Mouse (Mus musculus) fibroblast of lung, adult 2 months (primary cell): ENCODE measurements around the gene Rbm47.

Experiments
- DNase-seq: peaks from one replicate; pipeline ENCODE4 v3.0.0-alpha.2; 2011; ENCODE audit warnings: low read depth

Gene Rbm47

DNA sequence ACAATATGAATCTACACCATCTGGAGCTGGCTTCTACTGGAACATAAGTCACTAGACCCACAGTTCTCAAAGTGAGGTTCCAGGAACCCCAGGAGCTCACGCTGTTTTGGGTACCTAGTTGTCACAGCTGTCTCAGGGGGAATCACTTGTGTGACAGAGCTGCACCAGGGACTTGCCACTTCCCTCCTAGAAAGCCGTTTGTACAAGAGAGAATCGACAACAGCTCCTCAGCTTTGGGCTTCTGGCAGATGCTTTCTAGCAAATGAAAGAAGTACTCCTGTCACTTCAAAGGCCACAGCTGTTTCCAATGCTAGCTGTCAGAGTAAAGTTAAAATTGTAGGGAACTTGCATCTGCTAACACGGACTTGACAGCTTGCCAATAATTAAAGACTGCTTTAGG is 87.4 kb downstream of the Rbm47 start:
- DNase-seq: no peak

DNA sequence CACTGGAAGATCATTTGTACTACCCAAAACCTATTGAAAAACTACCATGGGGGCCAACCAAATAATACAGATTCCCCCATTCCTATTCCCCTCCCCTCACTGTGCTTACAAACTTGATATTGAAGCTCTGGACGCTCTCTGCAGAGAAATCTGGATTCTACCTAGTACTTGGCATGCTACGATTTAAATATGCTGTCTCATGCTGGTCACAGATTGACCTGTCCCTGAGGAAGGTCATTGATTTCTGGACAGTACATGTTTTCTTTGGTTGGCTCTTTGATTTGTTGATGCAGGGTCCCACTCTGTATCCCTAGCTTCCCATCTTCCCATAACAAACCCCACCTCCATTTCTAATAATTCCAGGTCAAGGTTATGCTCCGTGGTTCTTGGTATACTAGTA is 88.4 kb downstream of the Rbm47 start:
- DNase-seq: no peak

- no peak for DNase-seq
Observed at GRCm38 (mm10) chr5:66083350-66083749, 89.6 kb downstream of the Rbm47 start.

DNA sequence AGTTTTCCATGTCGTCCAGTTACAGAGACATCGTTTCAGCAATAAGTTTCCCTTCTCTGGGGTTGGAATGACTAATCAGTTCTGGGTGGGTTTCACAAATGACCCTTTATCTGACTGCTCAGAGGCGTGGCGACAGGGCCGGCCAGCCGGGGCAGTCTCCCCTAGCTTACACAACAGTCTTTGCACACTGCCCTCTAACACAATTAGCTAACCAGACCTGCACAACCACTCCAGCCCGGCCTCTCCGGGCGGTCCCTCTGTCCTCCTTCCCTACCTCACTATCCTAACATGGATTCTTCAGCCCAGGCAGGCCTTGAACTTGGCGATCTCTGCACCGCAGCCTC is 90.7 kb downstream of the Rbm47 start:
- DNase-seq: no peak

DNA sequence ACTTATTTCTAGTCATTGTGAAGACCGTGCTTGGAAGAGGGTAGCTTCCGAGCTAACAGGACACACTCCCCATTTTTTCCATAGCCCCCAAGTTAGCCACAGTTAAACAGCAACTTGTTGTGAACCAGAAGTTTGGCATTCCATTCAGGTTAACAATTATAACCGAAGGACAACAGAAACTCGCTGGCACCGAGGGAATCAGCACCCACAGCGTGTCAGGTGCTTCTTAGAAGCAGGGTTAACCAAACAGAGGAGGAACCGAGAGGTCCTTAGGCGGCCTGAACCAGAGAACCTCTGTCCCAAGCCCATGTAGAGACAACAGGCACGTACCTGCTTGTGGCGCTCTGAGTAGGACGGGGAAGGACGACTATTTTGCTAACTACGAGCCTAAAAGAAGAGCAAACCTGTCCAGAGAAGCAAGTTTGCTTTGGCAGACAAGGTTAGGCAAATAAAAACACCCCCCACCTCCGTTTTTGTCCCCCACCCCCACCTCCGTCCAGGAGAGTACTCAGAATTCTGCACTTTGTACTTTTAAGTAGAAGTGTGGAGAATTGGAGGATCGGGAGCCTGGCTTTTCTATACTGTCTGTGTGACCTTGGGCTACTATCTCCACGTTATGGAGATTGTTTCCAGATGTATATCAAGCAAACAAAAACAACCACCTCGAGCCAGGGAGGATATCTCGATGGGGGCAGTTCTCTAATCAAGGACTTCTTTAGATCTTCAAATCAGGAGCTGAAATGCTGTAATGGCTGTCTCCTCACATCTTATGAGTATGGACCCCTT is 91.3 kb downstream of the Rbm47 start:
- DNase-seq: no peak

- DNase-seq: no peak
Observed at GRCm38 (mm10) chr5:66080529-66081220, 92.2 kb downstream of the Rbm47 start.

DNA sequence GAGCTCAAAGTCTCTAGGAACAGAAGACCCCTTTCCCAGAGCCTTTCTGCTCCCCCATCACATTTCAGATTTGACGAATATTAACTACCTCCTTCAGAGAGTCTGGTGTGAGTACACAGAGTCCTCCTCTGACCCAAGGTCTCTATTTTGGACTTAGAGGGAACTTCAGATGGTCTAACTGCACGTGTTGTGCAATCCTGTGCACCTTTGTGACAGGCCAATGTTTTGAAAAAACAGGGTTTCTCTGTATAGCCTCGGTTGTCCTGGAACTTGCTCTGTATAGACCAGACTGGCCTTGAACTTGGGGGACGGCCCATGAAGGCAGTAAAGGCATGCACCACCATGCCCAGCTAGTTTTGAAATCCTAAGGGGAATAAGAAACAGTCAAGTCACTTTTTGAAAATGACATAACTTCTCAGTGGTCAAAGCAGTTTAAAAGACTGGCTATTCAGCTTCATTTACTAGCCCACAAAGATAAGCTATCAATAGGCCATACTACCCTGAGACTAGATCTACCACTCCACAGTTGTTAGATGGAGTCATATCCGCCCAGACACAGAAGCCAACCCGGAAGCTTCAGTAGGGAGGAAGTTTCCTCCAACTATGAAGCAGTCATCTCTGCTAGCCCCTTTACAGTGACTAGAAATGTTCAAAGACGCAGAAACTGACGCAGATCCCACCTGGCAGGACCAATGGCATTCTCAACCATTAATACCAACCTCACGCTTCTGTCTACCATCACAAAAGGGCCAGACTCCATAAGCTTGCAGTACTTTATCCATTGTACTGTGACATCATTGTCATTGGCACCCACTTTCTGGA is 93.3 kb downstream of the Rbm47 start:
- DNase-seq: no peak

DNA sequence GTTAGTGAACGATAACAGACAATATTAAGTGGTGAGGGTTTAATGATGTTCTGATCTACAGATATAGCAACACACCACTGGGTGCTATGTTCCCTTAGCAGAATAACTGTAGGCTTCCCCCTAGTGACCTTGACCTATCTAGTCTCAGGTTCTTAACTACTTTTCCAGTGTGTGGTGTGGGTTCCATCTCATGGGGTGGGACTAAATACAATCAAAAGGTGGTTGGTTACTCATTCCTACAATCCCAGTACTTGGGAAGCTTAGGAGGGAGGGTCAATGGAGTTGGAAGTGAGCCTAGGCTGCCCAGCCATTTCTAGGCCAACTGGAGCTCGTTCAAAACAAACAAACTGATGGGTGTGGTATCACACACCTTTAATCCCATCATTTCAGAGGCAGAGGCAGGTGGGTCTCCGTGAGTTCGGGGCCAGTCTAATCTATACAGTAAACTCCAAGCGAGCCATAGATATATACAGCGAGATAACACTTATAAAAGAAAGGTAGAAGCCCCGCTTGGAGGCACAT is 94.4 kb downstream of the Rbm47 start:
- DNase-seq: no peak

DNA sequence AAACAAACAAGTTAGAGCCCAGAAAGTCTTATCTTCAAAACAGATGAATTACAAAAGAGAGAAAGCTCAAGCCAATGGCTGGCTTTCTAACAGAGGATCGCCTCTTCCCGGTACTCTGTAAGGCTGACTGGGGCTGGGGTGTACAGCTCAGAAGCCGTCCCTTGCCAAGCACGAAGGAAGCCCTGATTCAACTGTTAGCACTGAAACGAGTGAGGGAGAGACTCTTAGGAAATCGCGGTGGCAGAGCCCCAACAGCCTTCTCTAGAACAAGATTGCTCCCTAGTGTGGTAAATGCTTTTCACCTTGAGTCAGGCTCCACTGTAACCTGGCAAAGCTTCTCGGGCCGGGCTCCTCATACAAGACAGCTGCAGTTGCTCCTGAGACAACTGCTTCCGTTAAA is 95.5 kb downstream of the Rbm47 start:
- peak; percentile 87 for DNase-seq

DNA sequence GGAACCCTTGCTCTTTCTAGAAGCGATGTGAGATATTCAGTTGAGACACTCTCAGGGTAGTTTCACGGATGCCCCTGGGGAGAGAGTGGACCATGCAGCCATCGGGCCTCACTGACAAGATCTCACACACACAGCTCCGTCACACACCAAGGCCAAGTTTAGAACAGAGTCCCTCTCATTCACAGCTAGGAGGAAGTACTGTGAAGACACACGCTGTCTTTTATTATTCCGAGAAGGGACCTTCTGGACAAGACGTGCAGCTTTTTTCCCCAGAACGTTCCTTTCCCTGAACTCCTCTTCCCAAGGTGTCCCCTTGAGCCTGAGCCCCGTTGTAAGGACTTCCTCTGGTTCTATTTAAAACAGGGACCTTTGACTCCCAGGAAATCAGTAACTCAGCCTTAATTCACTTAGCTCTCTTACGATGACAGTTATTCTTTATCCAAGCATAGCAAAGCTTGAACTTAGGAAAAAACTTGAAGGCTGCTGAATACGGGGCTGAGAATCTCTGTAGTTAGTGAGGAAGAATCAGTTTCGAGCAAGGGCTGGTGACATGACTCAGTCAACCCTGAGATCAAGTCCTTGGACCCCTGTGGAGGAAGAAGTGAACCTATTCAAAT is 96.1 kb downstream of the Rbm47 start:
- DNase-seq: no peak

GRCm38 (mm10) chr5:66075906-66076305 is 97.0 kb downstream of the Rbm47 start:
- DNase-seq: no peak

GRCm38 (mm10) chr5:66075032-66075488 is 97.9 kb downstream of the Rbm47 start:
- no peak for DNase-seq

DNA sequence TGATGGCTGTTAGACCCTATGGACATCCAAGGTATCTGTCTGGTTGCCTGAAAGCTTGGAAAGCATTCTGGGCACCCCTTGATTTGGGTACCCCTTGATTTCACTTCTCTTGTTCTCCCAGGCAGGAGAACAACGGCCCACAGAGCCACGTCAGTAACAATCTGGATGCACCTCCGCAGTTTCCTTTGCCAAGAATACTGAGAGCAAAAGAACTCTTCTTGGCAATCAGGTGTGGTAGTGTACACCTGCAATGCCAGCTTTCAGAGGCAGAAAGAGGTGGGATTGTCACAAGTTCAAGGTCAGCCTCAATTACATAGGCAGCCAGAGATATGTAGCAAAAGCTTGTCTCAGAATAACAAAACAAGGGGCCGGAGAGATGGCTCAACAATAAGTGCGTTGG is 98.7 kb downstream of the Rbm47 start:
- no peak for DNase-seq

DNA sequence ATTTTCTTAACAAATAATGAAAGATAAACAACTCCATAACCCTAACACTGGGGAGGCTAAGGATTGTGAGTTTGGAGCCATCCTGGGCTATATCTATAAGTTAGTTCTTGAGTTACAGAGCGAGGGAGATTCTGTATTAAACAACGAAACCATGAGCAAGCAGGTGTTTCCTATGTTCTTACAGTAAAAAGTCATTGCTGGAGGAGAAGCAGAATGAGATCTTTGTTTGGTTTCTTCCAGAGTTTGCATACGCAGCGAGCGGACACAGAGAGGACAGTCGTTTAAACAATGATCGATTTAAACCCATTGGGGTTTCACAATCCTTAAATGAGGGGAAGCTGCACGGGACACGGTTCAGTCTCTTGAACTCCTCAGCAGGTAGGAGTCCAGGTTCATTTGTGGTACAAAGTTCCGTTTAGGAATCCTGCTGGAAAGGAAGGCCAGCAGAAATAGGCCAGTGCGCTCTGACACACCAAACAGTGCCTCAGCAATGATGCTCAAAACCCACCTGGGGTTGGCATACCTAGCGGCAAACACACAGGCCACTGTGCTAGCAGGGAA is 99.2 kb downstream of the Rbm47 start:
- no peak for DNase-seq

DNA sequence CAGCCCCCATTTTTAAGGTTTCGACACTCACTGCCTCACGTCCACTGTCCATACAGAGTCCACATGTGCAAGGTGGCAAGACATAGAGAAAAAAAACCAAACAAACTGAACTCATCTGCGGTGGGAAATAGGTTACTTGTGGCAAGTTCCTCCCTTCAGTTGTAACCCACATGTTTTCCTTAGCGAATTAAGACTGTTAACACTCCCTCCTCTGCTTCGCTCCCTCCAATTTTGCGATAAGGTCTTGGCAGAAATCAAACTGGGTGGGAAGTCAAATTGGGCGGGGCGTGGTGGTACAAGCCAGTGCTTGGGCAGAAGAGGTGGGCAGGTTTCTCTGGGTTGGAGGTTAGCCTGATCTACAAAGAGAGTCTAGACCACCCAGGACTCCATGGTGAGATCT is 101.2 kb downstream of the Rbm47 start:
- DNase-seq: no peak

DNA sequence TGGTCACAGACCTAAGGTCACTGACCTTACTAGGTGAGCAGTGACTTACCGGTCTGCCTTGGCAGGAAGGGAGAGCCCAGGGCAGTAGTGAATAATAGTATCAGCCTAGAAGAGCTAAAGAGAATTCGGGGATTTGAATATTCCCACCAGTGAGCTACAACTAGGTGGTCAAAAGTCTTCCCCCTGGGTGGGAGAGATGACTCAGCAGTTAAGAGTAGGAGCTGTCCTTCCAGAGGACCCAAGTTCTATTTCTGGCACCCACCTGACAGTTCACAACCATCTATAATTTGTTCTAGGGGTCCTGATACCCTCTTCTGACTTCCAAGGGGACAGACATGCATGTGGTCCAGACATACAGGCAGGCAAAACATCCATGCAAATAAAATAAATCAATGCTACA is 102.6 kb downstream of the Rbm47 start:
- DNase-seq: no peak

DNA sequence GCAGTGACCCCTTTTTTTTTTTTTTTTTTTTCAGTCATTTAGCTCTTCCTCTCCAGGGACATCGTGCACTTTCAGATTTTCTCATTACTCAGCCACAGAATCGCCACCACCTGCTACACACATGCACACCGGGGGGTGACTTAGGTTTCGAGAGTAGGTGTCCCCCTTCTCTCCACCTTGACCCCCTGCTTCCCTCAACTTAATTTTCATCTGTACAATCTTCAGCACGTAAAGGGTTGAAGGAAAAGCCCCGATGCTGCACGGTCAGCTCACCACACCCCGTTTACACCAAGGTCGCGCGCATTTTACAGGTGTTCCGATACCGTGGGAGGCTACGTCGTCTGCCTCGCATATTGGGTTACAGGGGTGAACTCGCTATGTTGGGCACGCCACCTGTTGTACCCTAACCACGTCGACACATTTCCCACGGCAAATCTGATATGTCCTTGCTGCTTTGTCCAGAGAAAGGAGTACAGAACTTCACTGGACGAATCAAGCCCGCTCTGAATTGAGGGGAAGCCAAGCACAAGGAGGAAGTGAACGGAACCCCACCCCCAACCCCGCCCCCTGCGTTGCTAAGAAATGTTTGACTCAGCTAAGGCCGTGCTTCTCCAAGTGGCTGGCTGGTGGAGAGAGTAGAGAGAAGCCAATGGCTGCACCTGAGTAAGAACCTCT is 103.3 kb downstream of the Rbm47 start:
- DNase-seq: no peak

- DNase-seq: no peak
Observed at GRCm38 (mm10) chr5:66069133-66069469, 103.8 kb downstream of the Rbm47 start.

DNA sequence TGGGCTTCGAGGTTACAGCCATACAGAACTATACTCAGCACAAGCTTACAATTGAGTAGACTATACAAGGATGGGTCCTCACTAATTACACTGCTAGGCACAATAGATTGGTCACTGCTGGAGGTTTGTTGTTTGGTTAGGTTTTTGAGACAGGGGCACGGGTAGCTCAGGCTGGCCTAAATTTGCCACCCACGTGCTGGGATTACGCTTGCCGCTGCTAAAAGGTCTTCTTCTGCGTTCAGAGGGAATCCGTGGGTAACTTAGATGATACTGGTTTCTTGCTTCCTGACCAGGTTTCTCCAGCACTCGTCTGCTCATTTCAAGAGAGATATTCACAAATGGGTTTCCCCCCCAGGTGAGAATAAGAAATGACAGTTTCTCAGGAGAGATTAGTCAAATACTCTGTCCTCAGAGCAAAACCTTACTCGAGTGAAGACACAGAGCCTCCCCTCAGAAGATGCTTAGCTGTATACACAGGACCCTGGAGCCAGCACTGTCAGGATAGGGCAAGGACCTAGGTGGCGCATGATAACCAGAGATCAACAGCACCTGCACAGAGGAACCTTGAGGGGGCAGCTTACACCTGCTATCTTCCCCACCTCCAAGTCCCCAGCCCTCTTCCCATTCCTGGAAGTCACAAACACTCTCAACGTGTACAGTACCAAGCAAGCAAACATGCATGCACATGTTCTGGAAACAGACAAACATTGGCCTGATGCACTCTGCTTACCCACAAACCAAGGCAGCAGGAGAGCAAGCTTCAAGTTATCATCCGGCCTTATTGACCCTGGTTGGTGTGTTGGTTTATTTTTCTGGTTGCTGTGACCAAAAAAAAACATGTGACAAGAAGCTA is 104.6 kb downstream of the Rbm47 start:
- DNase-seq: no peak

DNA sequence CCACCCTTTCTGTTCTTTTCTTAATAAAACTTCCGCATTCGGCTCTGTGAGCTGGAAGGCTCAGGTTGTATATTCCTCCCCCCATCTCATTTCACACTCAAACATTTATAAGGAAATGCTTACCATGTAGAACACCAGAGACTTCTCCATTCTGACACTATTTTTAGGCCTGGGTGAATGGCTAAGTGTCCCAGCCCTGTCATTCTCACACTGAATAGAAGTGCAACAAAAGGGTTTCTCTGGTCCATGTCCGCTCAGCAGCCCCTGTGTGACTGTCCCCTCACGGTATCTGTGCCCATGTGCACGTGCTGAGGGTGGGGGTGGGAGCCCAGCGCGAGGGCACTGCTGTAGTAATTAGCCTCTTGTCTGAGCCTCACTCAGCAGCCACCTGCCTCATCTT is 105.7 kb downstream of the Rbm47 start:
- DNase-seq: no peak

DNA sequence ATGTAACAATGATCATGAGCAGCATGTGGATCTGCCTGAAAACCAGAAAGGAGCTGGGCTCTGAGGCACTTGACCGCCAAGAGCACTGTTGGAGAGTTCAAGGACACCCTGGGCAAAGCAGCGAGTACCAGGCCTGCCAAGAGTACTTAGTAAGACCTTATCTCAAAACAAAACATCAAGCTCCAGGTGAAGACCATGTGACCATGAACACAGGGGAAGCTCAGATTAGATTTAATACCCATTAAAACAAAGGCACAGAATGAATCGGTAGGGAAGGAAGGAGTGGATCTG is 110.0 kb downstream of the Rbm47 start:
- DNase-seq: no peak
